Mouse (Mus musculus): Measurements from ENCODE around the gene Zfand4.

Gene Zfand4

GRCm38 (mm10) chr6:116374618-116375017, 110.6 kb downstream of the Zfand4 start:
- DNase-seq (ENCODE audit: low read depth) = no peak

DNA sequence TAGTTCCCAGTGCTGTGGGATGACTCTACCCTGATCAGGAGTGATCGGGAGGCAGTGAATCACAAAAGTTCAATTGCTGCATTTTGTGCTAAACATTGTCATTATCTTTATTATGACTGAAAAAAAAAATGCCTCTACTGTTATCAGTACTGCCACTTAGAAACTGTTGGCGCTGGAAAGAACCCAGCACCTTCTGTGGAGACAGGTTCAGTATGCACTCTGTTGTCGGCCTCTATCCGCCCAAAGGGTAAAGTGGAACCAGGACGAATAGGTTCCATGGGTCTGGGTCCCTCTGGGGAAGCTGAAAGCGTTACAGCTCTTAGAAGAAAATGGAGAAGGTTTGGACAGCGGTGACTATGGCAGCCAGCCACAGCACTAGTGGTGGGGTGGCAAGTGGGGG, 114.9 kb downstream of the Zfand4 start:
- DNase-seq (ENCODE audit: low read depth) = no peak

All from c-Kit-positive CD71-positive TER-119-negative erythroid progenitor cells, embryonic 14.5 days (primary cell).